Mouse (Mus musculus) liver, embryonic 11.5 days (tissue): ENCODE measurements around the gene Sell. TPM values are rescaled to one million over a fixed set of nuclear protein-coding genes. Genes with fewer than 3 reads are reported as not detected.

ENCODE experiments used
- ATAC-seq: fragments of 200-750 bp; cut with Nextera tagmentation; replicated peaks from 2 replicates; pipeline ENCODE4 v1.8.0; 2017; ENCODE audit warnings: moderate number of reproducible peaks, mild to moderate bottlenecking, moderate TSS enrichment, moderate library complexity; ENCODE audit not compliant: low FRiP score
- DNase-seq: peaks from one replicate; pipeline ENCODE4 v3.0.0-alpha.2; 2017; ENCODE audit warnings: low spot score
- H3K27ac ChIP-seq: fragments of 300-500 bp; sonication (generic); 2 replicates; pipeline ENCODE4 v1.5.1; 2014; ENCODE audit warnings: mild to moderate bottlenecking, low read depth, low read length, control low read depth
- H3K27me3 ChIP-seq: fragments of 300-500 bp; sonication (generic); replicated peaks from 2 replicates; pipeline ENCODE4 v1.6.1; 2014; ENCODE audit warnings: low read length, mixed read lengths; ENCODE audit not compliant: control insufficient read depth, insufficient read depth
- H3K36me3 ChIP-seq: fragments of 300-500 bp; sonication (generic); 2 replicates; pipeline ENCODE4 v1.6.1; 2014; ENCODE audit warnings: mild to moderate bottlenecking, low read length, moderate library complexity, mixed read lengths; ENCODE audit not compliant: control insufficient read depth, insufficient read depth
- H3K4me1 ChIP-seq: fragments of 300-500 bp; sonication (generic); replicated peaks from 2 replicates; pipeline ENCODE4 v1.6.1; 2014; ENCODE audit warnings: low read length, mixed read lengths; ENCODE audit not compliant: control insufficient read depth, insufficient read depth
- H3K4me2 ChIP-seq: fragments of 300-500 bp; sonication (generic); 2 replicates; pipeline ENCODE4 v1.6.1; 2014; ENCODE audit warnings: mild to moderate bottlenecking, control low read depth, moderate library complexity
- H3K4me3 ChIP-seq: fragments of 300-500 bp; sonication (generic); 2 replicates; pipeline ENCODE4 v1.5.1; 2014; ENCODE audit warnings: low read depth, low read length, control low read depth
- H3K9ac ChIP-seq: fragments of 300-500 bp; sonication (generic); 2 replicates; pipeline ENCODE4 v1.6.1; 2014; ENCODE audit warnings: low read depth, low read length, control low read depth
- H3K9me3 ChIP-seq: fragments of 300-500 bp; sonication (generic); 2 replicates; pipeline ENCODE4 v1.6.1; 2016; ENCODE audit warnings: low read length, inconsistent platforms, mixed read lengths; ENCODE audit not compliant: control insufficient read depth
- WGBS: fragments of 180-500 bp; shearing (Covaris S2); extraction: QIAGEN DNeasy Blood & Tissue Kit; methylation state at CpG from one replicate; pipeline ENCODE4 v1.1.7; 2014; 5-methylcytosine and 5-hydroxymethylcytosine counted together
- polyA plus RNA-seq: library from polyadenylated mRNA; unstranded; fragments of >200 nt; fragmentation: Nextera tagmentation; extraction: Ambion mirVana; gene quantifications from 2 replicates; pipeline ENCODE4 v1.2.1, GENCODE M21; 2014

Sell gene
- polyA plus RNA-seq, 1 experiment from 2014 or later = 1.5 TPM

- Histone ChIP-seq H3K27me3 (no peaks in the 10 kb centered on the region; the same call in 1 of the 2 replicates), H3K36me3 (no peaks in the 10 kb centered on the region), H3K9ac (no peak overlapping the region), H3K9me3 (no peaks in the 10 kb centered on the region), H3K4me2 (no peak overlapping the region), H3K4me3 (no peak overlapping the region), H3K27ac (no peak overlapping the region), H3K4me1 (no peaks in the 10 kb centered on the region)
- ATAC-seq (no peak), DNase-seq (no peak)
- 63% methylated on average over 4 of the region's 4 CpGs for WGBS
Measured at GRCm38 (mm10) chr1:164078323-164078741, 16.6 kb downstream of the Sell start.

DNA sequence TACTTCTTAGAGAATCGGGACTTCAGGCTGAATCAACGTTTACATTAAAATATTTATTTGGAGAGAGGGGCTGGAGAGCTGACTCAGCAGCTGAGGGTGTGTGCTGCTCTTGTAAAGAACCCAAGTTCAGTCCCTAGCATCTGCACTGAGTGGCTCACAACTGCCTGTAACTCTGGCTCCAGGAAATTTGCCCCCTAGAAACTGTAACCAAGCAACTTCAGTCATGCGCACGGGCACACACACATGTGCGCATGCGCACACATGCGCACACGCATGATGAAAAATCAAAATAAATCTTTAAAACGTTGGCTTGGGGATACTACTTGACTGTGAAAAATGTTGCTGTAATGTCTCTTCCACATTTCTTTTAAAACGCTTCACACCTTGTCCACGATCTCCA is 17.3 kb downstream of the Sell start:
- Histone ChIP-seq H3K9ac (no peak overlapping the region), H3K4me1 (no peaks in the 10 kb centered on the region), H3K36me3 (no peaks in the 10 kb centered on the region), H3K4me3 (no peak overlapping the region), H3K27me3 (no peaks in the 10 kb centered on the region; the same call in 1 of the 2 replicates), H3K9me3 (no peaks in the 10 kb centered on the region), H3K4me2 (no peak overlapping the region), H3K27ac (no peak overlapping the region)
- WGBS = 78% methylated on average over 11 of the region's 11 CpGs
- ATAC-seq = no peak
- no peak for DNase-seq

DNA sequence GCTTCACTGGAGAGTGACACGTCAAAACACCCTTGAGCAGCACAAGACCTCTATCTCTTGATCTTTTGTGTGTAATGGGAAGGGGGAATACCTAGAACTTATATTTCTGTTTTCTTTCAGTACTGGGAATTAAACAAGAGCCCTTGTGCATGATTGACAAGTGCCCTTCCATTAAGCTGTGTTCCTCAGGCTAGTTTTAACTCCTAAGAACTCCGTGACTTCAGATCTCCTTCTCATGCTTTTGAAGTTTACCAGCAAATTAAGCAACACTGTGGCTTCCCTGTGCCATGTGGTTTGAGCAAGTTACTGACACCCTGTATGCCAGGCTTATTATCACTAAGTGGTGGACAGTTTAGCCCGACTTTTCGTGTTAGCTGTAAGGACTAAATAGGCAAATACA is 21.3 kb downstream of the Sell start:
- H3K9ac ChIP-seq = no peak overlapping the region
- no peak overlapping the region for H3K27ac ChIP-seq
- no peaks in the 10 kb centered on the region for H3K36me3 ChIP-seq
- H3K4me1 ChIP-seq = no peaks in the 10 kb centered on the region
- H3K27me3 ChIP-seq = no peaks in the 10 kb centered on the region; the same call in 1 of the 2 replicates
- WGBS = 75% methylated on average over 4 of the region's 4 CpGs
- no peak overlapping the region for H3K4me2 ChIP-seq
- no peak overlapping the region for H3K4me3 ChIP-seq
- DNase-seq (no peak), ATAC-seq (no peak)
- no peaks in the 10 kb centered on the region for H3K9me3 ChIP-seq

- no peak for DNase-seq
- Histone ChIP-seq H3K9ac (no peak overlapping the region), H3K4me2 (no peak overlapping the region), H3K4me1 (no peaks in the 10 kb centered on the region), H3K27ac (no peak overlapping the region), H3K27me3 (no peaks in the 10 kb centered on the region), H3K9me3 (no peaks in the 10 kb centered on the region), H3K36me3 (no peaks in the 10 kb centered on the region), H3K4me3 (no peak overlapping the region)
- ATAC-seq = no peak
- WGBS = 81% methylated on average over 3 of the region's 3 CpGs
Measured at GRCm38 (mm10) chr1:164086797-164087196, 25.0 kb downstream of the Sell start.

DNA sequence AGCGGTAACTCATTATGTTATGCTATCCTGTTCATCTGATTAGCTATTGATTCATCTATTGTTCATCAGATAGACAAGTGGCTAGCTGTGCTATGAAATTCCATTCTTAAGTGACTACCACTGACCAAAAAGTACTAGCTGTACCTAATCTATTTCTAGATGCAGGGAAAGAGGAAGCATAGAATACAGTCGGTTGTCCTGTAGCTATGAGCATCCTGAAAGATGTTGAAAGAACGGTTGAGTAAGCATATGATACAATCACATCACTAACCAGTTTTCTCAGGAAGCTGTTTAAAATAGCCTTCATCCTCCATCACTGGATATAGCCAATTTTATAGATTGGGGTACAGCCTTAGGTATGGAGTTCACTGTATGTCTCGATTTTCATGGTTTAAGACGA is 26.1 kb downstream of the Sell start:
- Histone ChIP-seq H3K27me3 (no peaks in the 10 kb centered on the region), H3K27ac (no peak overlapping the region), H3K9me3 (no peaks in the 10 kb centered on the region), H3K36me3 (no peaks in the 10 kb centered on the region), H3K4me1 (no peaks in the 10 kb centered on the region), H3K4me3 (no peak overlapping the region), H3K4me2 (no peak overlapping the region), H3K9ac (no peak overlapping the region)
- ATAC-seq (no peak), DNase-seq (no peak)
- 69% methylated on average over 5 of the region's 5 CpGs for WGBS

DNA sequence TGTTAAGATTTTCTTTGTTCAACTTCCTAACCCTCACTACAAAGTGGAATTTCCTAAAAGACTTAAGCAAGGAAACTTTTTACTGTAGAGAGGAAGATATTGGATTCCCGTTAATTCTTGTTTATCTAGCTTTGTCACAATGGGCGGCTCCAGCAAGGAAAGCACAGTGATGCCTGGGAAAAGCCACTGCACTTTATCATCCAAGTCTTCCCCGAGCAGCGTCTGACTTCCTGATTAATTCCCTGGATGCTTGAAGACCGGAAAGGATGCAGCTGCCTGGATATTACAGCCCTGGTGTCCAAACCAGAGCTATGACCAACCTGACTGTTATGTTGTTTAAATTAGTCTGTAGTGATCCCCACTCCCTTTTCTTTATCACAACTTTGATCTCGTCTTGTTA is 35.0 kb downstream of the Sell start:
- no peak for DNase-seq
- H3K36me3 ChIP-seq = no peaks in the 10 kb centered on the region
- no peak overlapping the region for H3K27ac ChIP-seq
- H3K4me1 ChIP-seq = no peaks in the 10 kb centered on the region
- no peaks in the 10 kb centered on the region for H3K27me3 ChIP-seq
- H3K4me2 ChIP-seq = no peak overlapping the region
- ATAC-seq = no peak
- no peaks in the 10 kb centered on the region for H3K9me3 ChIP-seq
- WGBS = 54% methylated on average over 6 of the region's 6 CpGs
- H3K9ac ChIP-seq = no peak overlapping the region
- H3K4me3 ChIP-seq = no peak overlapping the region

DNA sequence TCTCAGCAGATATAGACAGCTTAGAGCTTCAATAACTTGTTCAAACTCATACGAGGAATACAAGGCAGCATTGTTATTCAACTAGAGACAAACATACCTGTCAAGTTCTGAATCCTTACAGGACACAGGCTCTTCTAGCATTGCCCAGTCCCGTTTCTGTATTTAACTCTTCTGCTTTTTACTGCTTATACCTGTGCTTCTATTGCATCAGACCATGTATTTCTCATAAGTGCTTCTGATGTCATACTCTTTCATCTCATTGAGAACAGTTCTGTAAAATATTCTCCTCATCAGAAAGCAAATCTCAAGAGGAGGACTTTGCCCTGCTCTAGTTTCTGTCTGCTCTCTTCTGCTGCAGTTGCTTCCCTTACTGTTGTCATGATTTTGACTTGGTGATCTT is 36.1 kb downstream of the Sell start:
- Histone ChIP-seq H3K4me1 (no peaks in the 10 kb centered on the region), H3K36me3 (no peaks in the 10 kb centered on the region), H3K4me3 (no peak overlapping the region), H3K27me3 (no peaks in the 10 kb centered on the region), H3K27ac (no peak overlapping the region), H3K9ac (no peak overlapping the region), H3K4me2 (no peak overlapping the region), H3K9me3 (no peaks in the 10 kb centered on the region)
- ATAC-seq (no peak), DNase-seq (no peak)
- WGBS = 80% methylated on average over 2 of the region's 2 CpGs

DNA sequence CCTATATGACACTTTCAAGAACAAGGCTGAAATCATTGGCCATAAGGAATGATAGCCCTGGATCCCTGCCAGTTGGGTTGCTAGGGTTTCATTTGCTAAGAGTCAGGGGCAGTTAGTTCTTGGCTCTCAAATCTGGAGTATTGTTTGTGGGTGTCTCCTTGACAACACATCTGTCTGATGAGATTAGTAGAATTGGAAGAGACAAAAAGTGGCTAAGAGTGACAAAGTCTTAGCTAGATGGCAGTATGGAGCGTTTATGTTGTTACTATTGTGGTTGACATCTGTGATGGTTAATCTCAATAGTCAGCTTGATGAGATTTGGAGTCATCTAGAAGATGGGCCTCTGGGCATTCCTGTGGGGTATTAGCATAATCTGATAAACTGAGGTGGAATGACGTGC is 36.6 kb downstream of the Sell start:
- no peak for DNase-seq

GRCm38 (mm10) chr1:164109763-164110162 is 48.0 kb downstream of the Sell start:
- ATAC-seq (no peak), DNase-seq (no peak)
- H3K9ac ChIP-seq = no peak overlapping the region
- H3K27ac ChIP-seq = no peak overlapping the region
- H3K9me3 ChIP-seq = no peaks in the 10 kb centered on the region
- H3K4me2 ChIP-seq = no peak overlapping the region
- no peaks in the 10 kb centered on the region for H3K36me3 ChIP-seq
- H3K4me3 ChIP-seq = no peak overlapping the region
- no peaks in the 10 kb centered on the region for H3K4me1 ChIP-seq
- 65% methylated on average over 2 of the region's 2 CpGs for WGBS
- no peaks in the 10 kb centered on the region for H3K27me3 ChIP-seq

More for the DNA sequence above, 36.6 kb downstream of the Sell start:
- no peaks in the 10 kb centered on the region for H3K36me3 ChIP-seq
- no peaks in the 10 kb centered on the region for H3K4me1 ChIP-seq
- no peak overlapping the region for H3K4me2 ChIP-seq
- H3K27ac ChIP-seq = no peak overlapping the region
- no peak overlapping the region for H3K9ac ChIP-seq
- H3K27me3 ChIP-seq = no peaks in the 10 kb centered on the region
- H3K4me3 ChIP-seq = no peak overlapping the region
- 59% methylated on average over 2 of the region's 2 CpGs for WGBS
- no peak for ATAC-seq
- no peaks in the 10 kb centered on the region for H3K9me3 ChIP-seq
